Comparison of ENCODE assay signal across 14 mouse cellular contexts in genomic region chr7:6744281-6744904, GRCm38 (mm10). TPM values are rescaled to one million over a fixed set of nuclear protein-coding genes. Genes with fewer than 3 reads are reported as not detected.
DNase-seq lines count a peak whose midpoint lies in the region; ATAC-seq lines count a peak whose summit lies in the region.
"Had no signal": no experiment of that assay in that cellular context is flagged by ENCODE, and none has a peak within 500 bp of the region (broad histone marks: within the 10 kb centered on the region; RNA-seq: fewer than 3 reads in every experiment).

No protein-coding gene starts in this region.

- 35% methylated on average over 10 of the region's 10 CpGs for WGBS in kidney, embryonic 14.5 days
- 53% methylated on average over 10 of the region's 10 CpGs for WGBS in embryonic facial prominence, embryonic 12.5 days
- 32% methylated on average over 10 of the region's 10 CpGs for WGBS in limb, embryonic 12.5 days
- WGBS in forebrain, embryonic 12.5 days, result 81% methylated on average over 10 of the region's 10 CpGs

- ATAC-seq in kidney, embryonic 14.5 days (ENCODE audit: low FRiP score, low TSS enrichment), result peak; percentile 90
- ATAC-seq in embryonic facial prominence, embryonic 12.5 days (ENCODE audit: insufficient number of reproducible peaks, insufficient read depth, low FRiP score, low TSS enrichment), result peak; percentile 72
- ATAC-seq in limb, embryonic 12.5 days (ENCODE audit: insufficient number of reproducible peaks, insufficient read depth, low FRiP score, low TSS enrichment, low read depth), result no peak
- ATAC-seq in forebrain, embryonic 12.5 days (ENCODE audit: low FRiP score), result no peak
- ATAC-seq: forebrain, postnatal 0 days; hindbrain, embryonic 16.5 days had no signal

- no peaks in the 10 kb centered on the region for H3K9me3 ChIP-seq in kidney, embryonic 14.5 days (ENCODE audit: control insufficient read depth, low read length)
- no peaks in the 10 kb centered on the region for H3K9me3 ChIP-seq in embryonic facial prominence, embryonic 12.5 days
- H3K9me3 ChIP-seq in limb, embryonic 12.5 days, result no peaks in the 10 kb centered on the region
- no peaks in the 10 kb centered on the region for H3K9me3 ChIP-seq in forebrain, embryonic 12.5 days

- H3K4me1 ChIP-seq in kidney, embryonic 14.5 days (ENCODE audit: control insufficient read depth, insufficient read depth, low read length), result no peaks in the 10 kb centered on the region
- H3K4me1 ChIP-seq in embryonic facial prominence, embryonic 12.5 days, result 0 out of 2 replicates have a peak, but pooled peaks cover 6% of the 10 kb centered on the region
- H3K4me1 ChIP-seq in limb, embryonic 12.5 days (replicated peaks), result peaks cover 31% of the 10 kb centered on the region
- H3K4me1 ChIP-seq in forebrain, embryonic 12.5 days, result peaks cover 3% of the 10 kb centered on the region; the same call in 1 of the 2 replicates

- no peaks in the 10 kb centered on the region for H3K36me3 ChIP-seq in kidney, embryonic 14.5 days (ENCODE audit: control insufficient read depth, insufficient read depth, low read length)
- no peaks in the 10 kb centered on the region for H3K36me3 ChIP-seq in embryonic facial prominence, embryonic 12.5 days
- no peaks in the 10 kb centered on the region for H3K36me3 ChIP-seq in limb, embryonic 12.5 days
- no peaks in the 10 kb centered on the region for H3K36me3 ChIP-seq in forebrain, embryonic 12.5 days (replicated peaks)

- no peak overlapping the region for H3K9ac ChIP-seq in kidney, embryonic 14.5 days (ENCODE audit: low read depth, low read length)
- no peak overlapping the region for H3K9ac ChIP-seq in embryonic facial prominence, embryonic 12.5 days
- H3K9ac ChIP-seq in limb, embryonic 12.5 days (replicated peaks), result no peak overlapping the region
- H3K9ac ChIP-seq in forebrain, embryonic 12.5 days, result no peak overlapping the region
- H3K9ac ChIP-seq: forebrain, postnatal 0 days had no signal

- no peaks in the 10 kb centered on the region for H3K27me3 ChIP-seq in kidney, embryonic 14.5 days (ENCODE audit: control insufficient read depth, insufficient read depth, low read length)
- H3K27me3 ChIP-seq in embryonic facial prominence, embryonic 12.5 days, result no peaks in the 10 kb centered on the region
- H3K27me3 ChIP-seq in limb, embryonic 12.5 days, result no peaks in the 10 kb centered on the region
- H3K27me3 ChIP-seq in forebrain, embryonic 12.5 days, result no peaks in the 10 kb centered on the region
- H3K27me3 ChIP-seq: CH12.LX had no signal

- peak overlapping the region; percentile 56; the same call in 1 of the 2 replicates for H3K27ac ChIP-seq in kidney, embryonic 14.5 days (ENCODE audit: low read depth, low read length)
- H3K27ac ChIP-seq in embryonic facial prominence, embryonic 12.5 days, result peak overlapping the region; percentile 60; the same call in 1 of the 2 replicates
- H3K27ac ChIP-seq in limb, embryonic 12.5 days, result peak overlapping the region; percentile 41
- no peak overlapping the region for H3K27ac ChIP-seq in forebrain, embryonic 12.5 days

- H3K4me3 ChIP-seq in kidney, embryonic 14.5 days (ENCODE audit: low read length), result no peak overlapping the region
- H3K4me3 ChIP-seq in embryonic facial prominence, embryonic 12.5 days, result no peak overlapping the region
- no peak overlapping the region for H3K4me3 ChIP-seq in limb, embryonic 12.5 days (replicated peaks)
- no peak overlapping the region for H3K4me3 ChIP-seq in forebrain, embryonic 12.5 days (replicated peaks)

- DNase-seq in kidney, adult 11 months, result no peak
- DNase-seq in embryo, embryonic 11 days, result peak; percentile 57
- no peak for DNase-seq in right cerebral cortex, postnatal 14 days
- no peak for DNase-seq in urinary bladder, postnatal 25 days (ENCODE audit: low spot score)
- DNase-seq: adrenal gland, adult 2 months; cerebellum, adult 9-10 months; forebrain, postnatal 0 days; lung, adult 2 months had no signal

- no peak overlapping the region for H3K4me2 ChIP-seq in kidney, embryonic 14.5 days (replicated peaks; ENCODE audit: low read depth, low read length)
- H3K4me2 ChIP-seq in embryonic facial prominence, embryonic 12.5 days (replicated peaks), result no peak overlapping the region
- H3K4me2 ChIP-seq in limb, embryonic 12.5 days, result no peak overlapping the region
- no peak overlapping the region for H3K4me2 ChIP-seq in forebrain, embryonic 12.5 days

RNA-seq across cellular contexts. Expression of gene Usp29, which starts 14.0 kb away (rescaled TPM):
- 9.3 and 9.5 TPM in 2 replicates for polyA plus RNA-seq in kidney, embryonic 14.5 days (2014; fragmentation: Nextera tagmentation; extraction: Ambion mirVana)
- polyA plus RNA-seq in embryonic facial prominence, embryonic 12.5 days (2016; fragmentation: Nextera tagmentation; extraction: Ambion mirVana), result 16.2 and 19.2 TPM in 2 replicates
- 15.4 and 15.8 TPM in 2 replicates for polyA plus RNA-seq in limb, embryonic 12.5 days (2016; fragmentation: Nextera tagmentation; extraction: Ambion mirVana)
- polyA plus RNA-seq in forebrain, embryonic 12.5 days (2016; fragmentation: Nextera tagmentation; extraction: Ambion mirVana), result 19.5 and 21.0 TPM in 2 replicates

RNA-seq across cellular contexts. Expression of gene Peg3, which starts 14.2 kb away (rescaled TPM):
- polyA plus RNA-seq in kidney, embryonic 14.5 days (2014; fragmentation: Nextera tagmentation; extraction: Ambion mirVana), result 111 and 222 TPM in 2 replicates
- 264 and 269 TPM in 2 replicates for polyA plus RNA-seq in embryonic facial prominence, embryonic 12.5 days (2016; fragmentation: Nextera tagmentation; extraction: Ambion mirVana)
- polyA plus RNA-seq in limb, embryonic 12.5 days (2016; fragmentation: Nextera tagmentation; extraction: Ambion mirVana), result 217 and 263 TPM in 2 replicates
- polyA plus RNA-seq in forebrain, embryonic 12.5 days (2016; fragmentation: Nextera tagmentation; extraction: Ambion mirVana), result 119 and 132 TPM in 2 replicates

RNA-seq across cellular contexts. Expression of gene Zim1, which starts 48.1 kb away (rescaled TPM):
- 4.7 and 6.0 TPM in 2 replicates for polyA plus RNA-seq in kidney, embryonic 14.5 days (2014; fragmentation: Nextera tagmentation; extraction: Ambion mirVana)
- 4.7 and 5.1 TPM in 2 replicates for polyA plus RNA-seq in embryonic facial prominence, embryonic 12.5 days (2016; fragmentation: Nextera tagmentation; extraction: Ambion mirVana)
- polyA plus RNA-seq in limb, embryonic 12.5 days (2016; fragmentation: Nextera tagmentation; extraction: Ambion mirVana), result 2.8 and 3.8 TPM in 2 replicates
- 0.80 and 1.1 TPM in 2 replicates for polyA plus RNA-seq in forebrain, embryonic 12.5 days (2016; fragmentation: Nextera tagmentation; extraction: Ambion mirVana)

Comparison
In these comparisons a context has a peak if more than half of its experiments do, and no peak if none do; other contexts are left out.
1. ATAC-seq: peak in kidney, embryonic 14.5 days (single experiment) and embryonic facial prominence, embryonic 12.5 days (single experiment); none in limb, embryonic 12.5 days (single experiment) and forebrain, embryonic 12.5 days (single experiment).